Mouse (Mus musculus): ENCODE data around the gene Ablim2. TPM values are rescaled to one million over a fixed set of nuclear protein-coding genes. Genes with fewer than 3 reads are reported as not detected.

The Ablim2 gene
- polyA plus RNA-seq, 1 experiment from 2014 or later: 0.09 TPM

- H3K36me3 ChIP-seq (ENCODE audit: control insufficient read depth, insufficient read depth, low read length): no peaks in the 10 kb centered on the region
- H3K4me2 ChIP-seq (ENCODE audit: low read depth, low read length, severe bottlenecking): no peak overlapping the region
- ATAC-seq (replicated peaks; ENCODE audit: low FRiP score) (no peak), DNase-seq (ENCODE audit: low spot score) (no peak)
- H3K27ac ChIP-seq (ENCODE audit: low read depth, low read length): no peak overlapping the region
- no peaks in the 10 kb centered on the region for H3K27me3 ChIP-seq (ENCODE audit: control insufficient read depth, insufficient read depth, low read length)
- peaks cover 10% of the 10 kb centered on the region; the same call in 1 of the 2 replicates for H3K4me1 ChIP-seq (replicated peaks; ENCODE audit: control insufficient read depth, insufficient read depth, low read length)
- H3K9ac ChIP-seq (ENCODE audit: low read length): no peak overlapping the region
- H3K4me3 ChIP-seq (ENCODE audit: low read depth, low read length): no peak overlapping the region
- 72% methylated on average over 12 of the region's 12 CpGs for WGBS
- H3K9me3 ChIP-seq (ENCODE audit: control insufficient read depth, low read length): no peaks in the 10 kb centered on the region
Observed at GRCm38 (mm10) chr5:35915629-35916300, 158.1 kb downstream of the Ablim2 start.

GRCm38 (mm10) chr5:35916666-35917065 lies 159.0 kb downstream of the Ablim2 start:
- H3K4me1 ChIP-seq (replicated peaks; ENCODE audit: control insufficient read depth, insufficient read depth, low read length): peaks cover 14% of the 10 kb centered on the region
- H3K9ac ChIP-seq (ENCODE audit: low read length): no peak overlapping the region
- no peaks in the 10 kb centered on the region for H3K9me3 ChIP-seq (ENCODE audit: control insufficient read depth, low read length)
- H3K27me3 ChIP-seq (ENCODE audit: control insufficient read depth, insufficient read depth, low read length): no peaks in the 10 kb centered on the region
- no peak overlapping the region for H3K4me3 ChIP-seq (ENCODE audit: low read depth, low read length)
- 57% methylated on average over 5 of the region's 5 CpGs for WGBS
- H3K36me3 ChIP-seq (ENCODE audit: control insufficient read depth, insufficient read depth, low read length): no peaks in the 10 kb centered on the region
- H3K27ac ChIP-seq (ENCODE audit: low read depth, low read length): no peak overlapping the region
- H3K4me2 ChIP-seq (ENCODE audit: low read depth, low read length, severe bottlenecking): no peak overlapping the region
- no peak for DNase-seq (ENCODE audit: low spot score)
- ATAC-seq (replicated peaks; ENCODE audit: low FRiP score): no peak

- H3K9ac ChIP-seq (ENCODE audit: low read length): no peak overlapping the region
- no peaks in the 10 kb centered on the region for H3K9me3 ChIP-seq (ENCODE audit: control insufficient read depth, low read length)
- H3K4me1 ChIP-seq (replicated peaks; ENCODE audit: control insufficient read depth, insufficient read depth, low read length): peaks cover 18% of the 10 kb centered on the region
- no peak overlapping the region for H3K4me3 ChIP-seq (ENCODE audit: low read depth, low read length)
- no peak for ATAC-seq (replicated peaks; ENCODE audit: low FRiP score)
- H3K4me2 ChIP-seq (ENCODE audit: low read depth, low read length, severe bottlenecking): no peak overlapping the region
- no peak for DNase-seq (ENCODE audit: low spot score)
- no peaks in the 10 kb centered on the region for H3K36me3 ChIP-seq (ENCODE audit: control insufficient read depth, insufficient read depth, low read length)
- WGBS: 41% methylated on average over 8 of the region's 8 CpGs
- H3K27me3 ChIP-seq (ENCODE audit: control insufficient read depth, insufficient read depth, low read length): no peaks in the 10 kb centered on the region
- H3K27ac ChIP-seq (ENCODE audit: low read depth, low read length): 0 out of 2 replicates have a peak overlapping the region, but pooled peaks have one; percentile 0
Observed at GRCm38 (mm10) chr5:35918387-35918786, 160.7 kb downstream of the Ablim2 start.

GRCm38 (mm10) chr5:35920076-35920475 lies 162.4 kb downstream of the Ablim2 start:
- Histone ChIP-seq H3K9me3 (ENCODE audit: control insufficient read depth, low read length) (no peaks in the 10 kb centered on the region), H3K36me3 (ENCODE audit: control insufficient read depth, insufficient read depth, low read length) (no peaks in the 10 kb centered on the region), H3K4me1 (replicated peaks; ENCODE audit: control insufficient read depth, insufficient read depth, low read length) (peaks cover 17% of the 10 kb centered on the region), H3K27me3 (ENCODE audit: control insufficient read depth, insufficient read depth, low read length) (no peaks in the 10 kb centered on the region), H3K4me2 (ENCODE audit: low read depth, low read length, severe bottlenecking) (no peak overlapping the region), H3K4me3 (ENCODE audit: low read depth, low read length) (no peak overlapping the region), H3K27ac (ENCODE audit: low read depth, low read length) (no peak overlapping the region), H3K9ac (ENCODE audit: low read length) (no peak overlapping the region)
- no peak for DNase-seq (ENCODE audit: low spot score)
- ATAC-seq (replicated peaks; ENCODE audit: low FRiP score): no peak
- WGBS: 67% methylated on average over 4 of the region's 4 CpGs

GRCm38 (mm10) chr5:35920557-35920956 lies 162.9 kb downstream of the Ablim2 start:
- ATAC-seq (replicated peaks; ENCODE audit: low FRiP score) (no peak), DNase-seq (ENCODE audit: low spot score) (no peak)
- H3K9ac ChIP-seq (ENCODE audit: low read length): no peak overlapping the region
- H3K4me1 ChIP-seq (replicated peaks; ENCODE audit: control insufficient read depth, insufficient read depth, low read length): peaks cover 19% of the 10 kb centered on the region
- H3K4me3 ChIP-seq (ENCODE audit: low read depth, low read length): no peak overlapping the region
- no peak overlapping the region for H3K4me2 ChIP-seq (ENCODE audit: low read depth, low read length, severe bottlenecking)
- H3K27me3 ChIP-seq (ENCODE audit: control insufficient read depth, insufficient read depth, low read length): no peaks in the 10 kb centered on the region
- no peaks in the 10 kb centered on the region for H3K36me3 ChIP-seq (ENCODE audit: control insufficient read depth, insufficient read depth, low read length)
- no peaks in the 10 kb centered on the region for H3K9me3 ChIP-seq (ENCODE audit: control insufficient read depth, low read length)
- H3K27ac ChIP-seq (ENCODE audit: low read depth, low read length): no peak overlapping the region

- H3K9me3 ChIP-seq (ENCODE audit: control insufficient read depth, low read length): no peaks in the 10 kb centered on the region
- H3K4me1 ChIP-seq (replicated peaks; ENCODE audit: control insufficient read depth, insufficient read depth, low read length): peaks cover 19% of the 10 kb centered on the region
- ATAC-seq (replicated peaks; ENCODE audit: low FRiP score) (no peak), DNase-seq (ENCODE audit: low spot score) (no peak)
- WGBS: 91% methylated on average over 6 of the region's 6 CpGs
- no peaks in the 10 kb centered on the region for H3K27me3 ChIP-seq (ENCODE audit: control insufficient read depth, insufficient read depth, low read length)
- no peaks in the 10 kb centered on the region for H3K36me3 ChIP-seq (ENCODE audit: control insufficient read depth, insufficient read depth, low read length)
- no peak overlapping the region for H3K9ac ChIP-seq (ENCODE audit: low read length)
- H3K27ac ChIP-seq (ENCODE audit: low read depth, low read length): no peak overlapping the region
- H3K4me3 ChIP-seq (ENCODE audit: low read depth, low read length): no peak overlapping the region
- no peak overlapping the region for H3K4me2 ChIP-seq (ENCODE audit: low read depth, low read length, severe bottlenecking)
Observed at GRCm38 (mm10) chr5:35921141-35921540, 163.5 kb downstream of the Ablim2 start.

GRCm38 (mm10) chr5:35921595-35922254 lies 164.0 kb downstream of the Ablim2 start:
- H3K4me1 ChIP-seq (replicated peaks; ENCODE audit: control insufficient read depth, insufficient read depth, low read length): peaks cover 19% of the 10 kb centered on the region
- H3K4me3 ChIP-seq (ENCODE audit: low read depth, low read length): no peak overlapping the region
- H3K27ac ChIP-seq (ENCODE audit: low read depth, low read length): no peak overlapping the region
- no peak overlapping the region for H3K9ac ChIP-seq (ENCODE audit: low read length)
- no peaks in the 10 kb centered on the region for H3K36me3 ChIP-seq (ENCODE audit: control insufficient read depth, insufficient read depth, low read length)
- H3K9me3 ChIP-seq (ENCODE audit: control insufficient read depth, low read length): no peaks in the 10 kb centered on the region
- WGBS: 50% methylated on average over 10 of the region's 10 CpGs
- no peak overlapping the region for H3K4me2 ChIP-seq (ENCODE audit: low read depth, low read length, severe bottlenecking)
- ATAC-seq (replicated peaks; ENCODE audit: low FRiP score) (no peak; the same call in 1 of the 2 replicates), DNase-seq (ENCODE audit: low spot score) (no peak)
- no peaks in the 10 kb centered on the region for H3K27me3 ChIP-seq (ENCODE audit: control insufficient read depth, insufficient read depth, low read length)

GRCm38 (mm10) chr5:35923448-35923847 lies 165.8 kb downstream of the Ablim2 start:
- H3K27me3 ChIP-seq (ENCODE audit: control insufficient read depth, insufficient read depth, low read length): no peaks in the 10 kb centered on the region
- ATAC-seq (replicated peaks; ENCODE audit: low FRiP score) (no peak), DNase-seq (ENCODE audit: low spot score) (no peak)
- H3K9me3 ChIP-seq (ENCODE audit: control insufficient read depth, low read length): no peaks in the 10 kb centered on the region
- H3K4me3 ChIP-seq (ENCODE audit: low read depth, low read length): no peak overlapping the region
- H3K4me2 ChIP-seq (ENCODE audit: low read depth, low read length, severe bottlenecking): no peak overlapping the region
- H3K36me3 ChIP-seq (ENCODE audit: control insufficient read depth, insufficient read depth, low read length): no peaks in the 10 kb centered on the region
- 90% methylated on average over 6 of the region's 6 CpGs for WGBS
- peaks cover 17% of the 10 kb centered on the region for H3K4me1 ChIP-seq (replicated peaks; ENCODE audit: control insufficient read depth, insufficient read depth, low read length)
- H3K9ac ChIP-seq (ENCODE audit: low read length): no peak overlapping the region
- H3K27ac ChIP-seq (ENCODE audit: low read depth, low read length): no peak overlapping the region
